In the genomic region with DNA sequence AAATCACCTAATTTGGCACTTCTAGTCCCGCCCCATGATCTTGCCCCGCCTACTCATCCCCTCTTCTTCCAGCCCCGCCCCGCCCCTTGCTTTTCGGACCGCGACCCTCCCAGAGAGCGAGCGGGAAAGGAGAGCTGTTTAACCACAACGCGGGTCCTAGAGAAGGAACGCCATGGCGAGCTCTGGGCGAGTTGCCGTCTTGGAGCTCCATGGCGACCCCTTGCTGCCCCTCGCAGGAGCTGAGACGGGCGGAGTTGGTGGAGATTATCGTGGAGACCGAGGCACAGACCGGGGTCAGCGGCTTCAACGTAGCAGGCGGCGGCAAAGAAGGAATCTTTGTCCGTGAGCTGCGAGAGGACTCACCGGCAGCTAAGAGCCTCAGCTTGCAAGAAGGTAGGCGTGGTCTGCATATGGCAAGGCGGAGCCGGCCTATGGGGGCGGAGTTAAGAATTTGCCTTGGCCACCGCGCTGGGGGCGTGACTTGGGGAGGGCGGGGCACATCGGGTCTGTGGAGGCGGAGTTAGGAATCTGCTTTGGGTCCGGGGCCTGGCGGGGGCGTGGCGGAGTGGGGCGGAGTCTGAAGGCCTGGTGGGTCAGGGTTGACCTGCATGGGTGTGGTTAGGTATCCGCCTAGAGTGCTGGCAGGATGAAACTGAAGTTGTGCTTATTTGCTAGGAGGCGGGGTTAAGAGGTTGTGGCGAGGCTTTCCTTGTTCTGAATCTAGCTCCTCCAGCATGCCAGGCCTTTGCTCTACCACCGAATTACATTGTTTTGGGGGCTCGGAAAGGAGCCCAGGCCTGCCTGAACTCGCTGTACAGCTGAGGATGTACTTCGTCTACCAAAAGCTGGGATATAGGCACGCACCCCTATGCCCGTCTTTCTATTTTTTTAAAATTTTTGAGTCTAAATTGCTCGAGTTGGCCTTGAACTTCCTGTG, we compare ENCODE assay signal across 8 mouse cellular contexts. TPM values are rescaled to one million over a fixed set of nuclear protein-coding genes. Genes with fewer than 3 reads are reported as not detected.
A peak's percentile ranks its signal among the peaks of the same experiment; 100 is the strongest.
DNase-seq lines count a peak whose midpoint lies in the region; ATAC-seq and TF ChIP-seq lines count a peak whose summit lies in the region.

No protein-coding gene starts in this region.

- intact Hi-C loops in heart, adult 2 months (cut with DNase I), result loop anchor here (2.0 to 5.0 kb wide), 3 partner anchors 17 to 84 kb away; a partner anchor contains a TSS

- TF ChIP-seq EP300 in heart, adult 2 months (IDR thresholded peaks at IDR 0.05; ENCODE audit: insufficient read depth, low read depth, low read length), result no peak

- peak overlapping the region; percentile 67 for H3K4me2 ChIP-seq in embryonic facial prominence, embryonic 14.5 days (ENCODE audit: low read depth, low read length)
- peak overlapping the region; percentile 63 for H3K4me2 ChIP-seq in limb, embryonic 13.5 days (replicated peaks)
- peak overlapping the region; percentile 65 for H3K4me2 ChIP-seq in midbrain, embryonic 16.5 days (ENCODE audit: low read length)

- peaks cover 15% of the 10 kb centered on the region for H3K4me1 ChIP-seq in embryonic facial prominence, embryonic 14.5 days (ENCODE audit: control insufficient read depth, insufficient read depth, low read length)
- H3K4me1 ChIP-seq in heart, adult 2 months (ENCODE audit: control insufficient read depth, insufficient read depth, low read length), result peaks cover 2% of the 10 kb centered on the region; the same call in 1 of the 2 replicates
- H3K4me1 ChIP-seq in limb, embryonic 13.5 days, result peaks cover 18% of the 10 kb centered on the region
- peaks cover 8% of the 10 kb centered on the region; the same call in 1 of the 2 replicates for H3K4me1 ChIP-seq in midbrain, embryonic 16.5 days (ENCODE audit: control insufficient read depth, insufficient read depth, low read length)

- H3K9ac ChIP-seq in embryonic facial prominence, embryonic 14.5 days (ENCODE audit: low read depth, low read length), result peak overlapping the region; percentile 70
- H3K9ac ChIP-seq in heart, adult 2 months (ENCODE audit: low read depth, low read length), result peak overlapping the region; percentile 65
- peak overlapping the region; percentile 75 for H3K9ac ChIP-seq in limb, embryonic 13.5 days
- peak overlapping the region; percentile 67 for H3K9ac ChIP-seq in midbrain, embryonic 16.5 days (ENCODE audit: low read depth, low read length)

- no peaks in the 10 kb centered on the region for H3K9me3 ChIP-seq in embryonic facial prominence, embryonic 14.5 days (ENCODE audit: control insufficient read depth, low read length)
- no peaks in the 10 kb centered on the region for H3K9me3 ChIP-seq in limb, embryonic 13.5 days
- no peaks in the 10 kb centered on the region for H3K9me3 ChIP-seq in midbrain, embryonic 16.5 days (replicated peaks; ENCODE audit: control insufficient read depth, low read length, poor library complexity, severe bottlenecking)

- peak; percentile 94 for DNase-seq in 3T3-L1 (ENCODE audit: low read depth, low spot score)
- DNase-seq in adrenal gland, postnatal 4 days (ENCODE audit: low spot score in 2 of 2), result peak; percentile 97 to 99
- DNase-seq in embryonic facial prominence, embryonic 14.5 days (ENCODE audit: low spot score), result peak; percentile 98
- DNase-seq in heart, adult 2 months, result peak; percentile 97 to 98
- DNase-seq in kidney, adult 8-10 months, result peak; percentile 99 to 100
- peak; percentile 99 to 100 for DNase-seq in spleen, postnatal 10 days (ENCODE audit: low spot score in 2 of 2)

- TF ChIP-seq CTCF in heart, adult 2 months (IDR thresholded peaks at IDR 0.05), result peak; percentile 32

- TF ChIP-seq POLR2A in heart, adult 2 months (IDR thresholded peaks at IDR 0.05; ENCODE audit: insufficient read depth, low read depth, low read length), result peak; percentile 92

- peak overlapping the region; percentile 99 for H3K27ac ChIP-seq in embryonic facial prominence, embryonic 14.5 days (replicated peaks; ENCODE audit: low read depth, low read length)
- peak overlapping the region; percentile 91 for H3K27ac ChIP-seq in heart, adult 2 months
- H3K27ac ChIP-seq in limb, embryonic 13.5 days, result peak overlapping the region; percentile 99
- peak overlapping the region; percentile 90 for H3K27ac ChIP-seq in midbrain, embryonic 16.5 days (ENCODE audit: low read length)

- under 1% methylated on average over 49 of the region's 54 CpGs for WGBS in embryonic facial prominence, embryonic 14.5 days
- under 1% methylated on average over 54 of the region's 54 CpGs for WGBS in heart, adult 2 months
- WGBS in limb, embryonic 13.5 days, result under 1% methylated on average over 54 of the region's 54 CpGs
- under 1% methylated on average over 53 of the region's 54 CpGs for WGBS in midbrain, embryonic 16.5 days

- H3K79me2 ChIP-seq in heart, adult 2 months (replicated peaks; ENCODE audit: control insufficient read depth, insufficient read depth, low read length), result no peaks in the 10 kb centered on the region

- no peaks in the 10 kb centered on the region for H3K27me3 ChIP-seq in embryonic facial prominence, embryonic 14.5 days (replicated peaks; ENCODE audit: control insufficient read depth, insufficient read depth, low read length)
- H3K27me3 ChIP-seq in heart, adult 2 months (ENCODE audit: control insufficient read depth, insufficient read depth, low read length), result no peaks in the 10 kb centered on the region
- no peaks in the 10 kb centered on the region for H3K27me3 ChIP-seq in limb, embryonic 13.5 days
- no peaks in the 10 kb centered on the region for H3K27me3 ChIP-seq in midbrain, embryonic 16.5 days (ENCODE audit: control insufficient read depth, insufficient read depth, low read depth, low read length)

- peak overlapping the region; percentile 58 for H3K4me3 ChIP-seq in embryonic facial prominence, embryonic 14.5 days (ENCODE audit: low read depth, low read length)
- peak overlapping the region; percentile 64 for H3K4me3 ChIP-seq in heart, adult 2 months
- H3K4me3 ChIP-seq in limb, embryonic 13.5 days, result peak overlapping the region; percentile 59
- peak overlapping the region; percentile 48 for H3K4me3 ChIP-seq in midbrain, embryonic 16.5 days (ENCODE audit: low read depth, low read length)

- peak; percentile 91 for ATAC-seq in embryonic facial prominence, embryonic 14.5 days (ENCODE audit: low read depth)
- ATAC-seq in limb, embryonic 13.5 days (ENCODE audit: low FRiP score, low read depth), result peak; percentile 90
- peak; percentile 91 for ATAC-seq in midbrain, embryonic 16.5 days

- H3K36me3 ChIP-seq in embryonic facial prominence, embryonic 14.5 days (ENCODE audit: control insufficient read depth, insufficient read depth, low read length), result no peaks in the 10 kb centered on the region
- H3K36me3 ChIP-seq in heart, adult 2 months (ENCODE audit: control insufficient read depth, insufficient read depth, low read length), result no peaks in the 10 kb centered on the region
- no peaks in the 10 kb centered on the region for H3K36me3 ChIP-seq in limb, embryonic 13.5 days
- H3K36me3 ChIP-seq in midbrain, embryonic 16.5 days (ENCODE audit: control insufficient read depth, insufficient read depth, low read length), result no peaks in the 10 kb centered on the region

RNA-seq across cellular contexts. Expression of a gene that starts 8.9 kb away (rescaled TPM):
- total RNA-seq in adrenal gland, postnatal 4 days (2021), result 1 to 10 TPM; 7.0 to 8.8 TPM
- 2.5 and 2.9 TPM in 2 replicates for polyA plus RNA-seq in embryonic facial prominence, embryonic 14.5 days (2014; fragmentation: Nextera tagmentation; extraction: Ambion mirVana)
- under 1 TPM; 0.59 to 0.81 TPM for total RNA-seq in heart, adult 2 months (2021)
- 0.59 and 0.61 TPM in 2 replicates for polyA plus RNA-seq in heart, adult 2 months (2012; rRNA removed)
- polyA plus RNA-seq in limb, embryonic 13.5 days (2015; fragmentation: Nextera tagmentation; extraction: Ambion mirVana), result 5.2 TPM in 2 replicates
- 1.5 TPM in 2 replicates for polyA plus RNA-seq in midbrain, embryonic 16.5 days (2015; fragmentation: Nextera tagmentation; extraction: Ambion mirVana)

RNA-seq across cellular contexts. Expression of a gene that starts 15.1 kb away (rescaled TPM):
- total RNA-seq in adrenal gland, postnatal 4 days (2021), result 1 to 10 TPM; 1.4 to 1.8 TPM
- 0.54 and 0.93 TPM in 2 replicates for polyA plus RNA-seq in embryonic facial prominence, embryonic 14.5 days (2014; fragmentation: Nextera tagmentation; extraction: Ambion mirVana)
- total RNA-seq in heart, adult 2 months (2021), result under 1 TPM; 0.10 to 0.14 TPM
- polyA plus RNA-seq in heart, adult 2 months (2012; rRNA removed), result 0.20 and 0.21 TPM in 2 replicates
- 0.87 and 1.4 TPM in 2 replicates for polyA plus RNA-seq in limb, embryonic 13.5 days (2015; fragmentation: Nextera tagmentation; extraction: Ambion mirVana)
- 0.86 and 0.88 TPM in 2 replicates for polyA plus RNA-seq in midbrain, embryonic 16.5 days (2015; fragmentation: Nextera tagmentation; extraction: Ambion mirVana)

RNA-seq across cellular contexts. Expression of a gene that starts 21.3 kb away (rescaled TPM):
- 10 to 100 TPM; 18.1 to 18.8 TPM for total RNA-seq in adrenal gland, postnatal 4 days (2021)
- polyA plus RNA-seq in embryonic facial prominence, embryonic 14.5 days (2014; fragmentation: Nextera tagmentation; extraction: Ambion mirVana), result 32.6 and 34.7 TPM in 2 replicates
- 10 to 100 TPM in 1 of 2 experiments, 1 to 10 TPM in 1; 7.6 to 10.2 TPM for total RNA-seq in heart, adult 2 months (2021)
- polyA plus RNA-seq in heart, adult 2 months (2012; rRNA removed), result 12.2 and 14.0 TPM in 2 replicates
- 37.8 and 39.2 TPM in 2 replicates for polyA plus RNA-seq in limb, embryonic 13.5 days (2015; fragmentation: Nextera tagmentation; extraction: Ambion mirVana)
- polyA plus RNA-seq in midbrain, embryonic 16.5 days (2015; fragmentation: Nextera tagmentation; extraction: Ambion mirVana), result 7.0 and 9.2 TPM in 2 replicates

RNA-seq across cellular contexts. Expression of a gene that starts 34.4 kb away (rescaled TPM):
- total RNA-seq in adrenal gland, postnatal 4 days (2021), result 10 to 100 TPM; 16.7 to 17.3 TPM
- 31.3 and 31.9 TPM in 2 replicates for polyA plus RNA-seq in embryonic facial prominence, embryonic 14.5 days (2014; fragmentation: Nextera tagmentation; extraction: Ambion mirVana)
- 1 to 10 TPM; 3.5 to 6.2 TPM for total RNA-seq in heart, adult 2 months (2021)
- polyA plus RNA-seq in heart, adult 2 months (2012; rRNA removed), result 6.9 TPM in 2 replicates
- polyA plus RNA-seq in limb, embryonic 13.5 days (2015; fragmentation: Nextera tagmentation; extraction: Ambion mirVana), result 33.6 and 36.3 TPM in 2 replicates
- 7.1 and 8.4 TPM in 2 replicates for polyA plus RNA-seq in midbrain, embryonic 16.5 days (2015; fragmentation: Nextera tagmentation; extraction: Ambion mirVana)

RNA-seq across cellular contexts. Expression of a gene that starts 45.0 kb away (rescaled TPM):
- total RNA-seq in adrenal gland, postnatal 4 days (2021), result 100 to 1,000 TPM; 132 to 133 TPM
- polyA plus RNA-seq in embryonic facial prominence, embryonic 14.5 days (2014; fragmentation: Nextera tagmentation; extraction: Ambion mirVana), result 111 TPM in 2 replicates
- total RNA-seq in heart, adult 2 months (2021), result 10 to 100 TPM; 22.9 to 30.6 TPM
- 54.8 and 68.1 TPM in 2 replicates for polyA plus RNA-seq in heart, adult 2 months (2012; rRNA removed)
- polyA plus RNA-seq in limb, embryonic 13.5 days (2015; fragmentation: Nextera tagmentation; extraction: Ambion mirVana), result 94.8 and 95.0 TPM in 2 replicates
- polyA plus RNA-seq in midbrain, embryonic 16.5 days (2015; fragmentation: Nextera tagmentation; extraction: Ambion mirVana), result 171 and 225 TPM in 2 replicates

Comparison
In these comparisons a context has a peak if more than half of its experiments do, and no peak if none do; other contexts are left out.
1. Peak in every context shown above with its lines: DNase-seq, ATAC-seq, H3K4me3 ChIP-seq and H3K27ac ChIP-seq.